Mouse (Mus musculus) urinary bladder, postnatal 36 days (tissue): Measurements from ENCODE around the gene BC003965.

Experiments used
- DNase-seq, 2 experiments: peaks; one replicate each; pipeline ENCODE4 v3.0.0; 2022; ENCODE audit warnings: low spot score in 2 of 2, mixed read lengths in 1 of 2

Gene BC003965

DNA sequence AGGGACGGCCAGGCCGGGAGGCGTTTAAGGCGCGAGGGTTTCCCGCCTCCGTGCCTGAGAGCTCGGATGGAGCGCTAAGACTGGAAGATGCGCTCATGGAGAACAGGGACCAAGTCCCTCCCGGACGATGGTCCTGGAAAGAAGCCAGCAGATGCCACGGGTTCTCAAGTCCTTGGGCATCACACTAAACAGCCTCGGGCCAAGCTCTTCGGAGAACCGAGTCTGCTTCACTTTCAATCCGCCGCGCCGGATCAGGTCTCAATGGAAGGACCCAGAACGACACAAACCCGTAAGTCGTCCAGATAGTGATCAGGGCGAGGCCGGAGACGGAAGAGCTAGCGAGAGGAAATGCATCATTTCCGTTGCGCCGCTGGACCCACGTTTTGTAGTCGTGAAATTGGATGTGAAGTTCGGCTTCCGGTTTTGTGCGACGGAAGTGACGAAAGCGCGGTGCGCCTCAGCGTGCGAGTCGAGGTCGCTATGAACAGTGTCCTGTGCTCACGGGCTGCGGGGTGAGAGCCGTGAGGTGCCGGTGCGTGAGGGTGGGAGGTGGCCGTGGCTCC is at the start of gene BC003965:
TSS of gene BC003965 (plus strand) at position 426 of the 563 bp plus-strand sequence.
- DNase-seq, result peak; percentile 98

DNA sequence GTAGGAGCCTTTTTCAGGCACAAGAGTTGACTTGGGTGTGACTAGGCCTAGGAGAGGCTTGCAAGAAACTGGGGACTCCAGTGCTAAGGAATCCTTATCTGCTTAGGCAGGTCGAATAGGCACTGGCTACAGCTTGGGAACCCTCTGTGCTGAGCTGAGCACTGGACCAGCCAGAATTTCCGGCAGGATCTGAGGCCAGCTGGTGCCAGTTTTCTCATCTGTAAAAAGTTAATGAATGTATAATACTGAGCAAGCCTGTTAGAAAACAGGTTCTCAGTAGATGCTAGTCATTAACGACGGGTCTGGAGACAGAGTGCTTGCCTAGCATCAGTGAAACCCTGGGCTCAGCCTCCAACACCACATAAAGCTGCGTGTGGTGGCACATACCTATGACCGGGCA is 48.7 kb upstream of the BC003965 start:
- DNase-seq, result no peak

DNA sequence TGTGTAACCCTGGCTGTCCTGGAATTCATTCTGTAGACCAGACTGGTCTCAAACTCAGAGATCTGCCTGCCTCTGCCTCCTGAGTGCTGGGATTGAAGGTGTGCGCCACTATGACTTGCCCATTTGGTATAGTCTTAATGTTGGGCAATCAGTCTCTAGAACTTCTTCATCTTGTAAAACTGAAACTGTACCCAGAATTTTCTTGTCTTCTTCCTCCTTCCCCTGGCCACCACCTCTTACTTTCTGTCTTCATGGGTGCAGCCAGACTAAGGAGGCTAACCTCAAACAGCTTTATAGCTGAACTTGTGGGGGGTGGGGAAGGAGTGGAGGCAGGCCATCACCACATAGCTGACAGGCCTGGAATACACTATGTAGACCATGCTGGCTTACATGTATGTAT is 45.6 kb upstream of the BC003965 start:
- DNase-seq, result no peak

DNA sequence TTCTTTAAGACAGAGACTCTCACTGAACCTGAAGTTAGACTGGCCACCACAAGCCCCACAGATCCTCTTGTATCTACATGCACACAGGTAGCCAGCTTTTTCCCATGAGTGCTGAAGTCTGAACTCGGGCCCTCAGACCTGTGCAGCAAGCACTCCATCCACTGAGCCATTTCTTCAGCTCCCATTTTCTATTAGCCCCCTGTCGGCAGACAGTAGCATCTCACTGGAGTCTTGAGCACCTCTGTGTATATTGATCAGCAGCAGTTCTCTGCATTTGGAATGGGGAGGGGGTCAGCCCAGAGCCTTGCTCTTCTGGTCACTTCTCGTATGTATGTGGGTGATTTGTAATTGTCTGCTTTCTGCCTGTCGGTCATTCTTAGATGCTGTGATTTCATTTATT is 44.4 kb upstream of the BC003965 start:
- DNase-seq, result no peak

DNA sequence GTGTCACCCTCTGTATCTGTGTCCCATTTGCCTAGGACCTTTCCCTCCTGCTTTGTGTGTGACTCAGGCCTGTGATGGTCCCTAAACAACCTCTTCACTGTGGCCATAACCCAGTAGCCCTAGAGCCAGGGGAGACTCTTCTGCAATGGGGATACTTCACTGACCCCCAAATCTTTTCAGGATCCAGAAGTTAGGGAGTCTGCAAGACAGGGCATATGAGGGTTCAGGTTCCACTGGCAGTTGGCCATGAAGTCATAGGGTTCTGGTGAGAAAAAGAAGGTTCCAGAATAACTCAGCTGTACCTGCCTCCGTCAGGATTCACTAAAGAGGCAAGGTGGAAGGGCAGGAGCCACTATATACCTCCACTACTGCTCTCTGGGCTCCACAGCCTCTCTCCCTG is 22.2 kb upstream of the BC003965 start, which contains the start of gene Ccdc154:
TSS of gene Ccdc154 (plus strand) at position 301 of the 400 bp plus-strand sequence.
- no peak for DNase-seq

DNA sequence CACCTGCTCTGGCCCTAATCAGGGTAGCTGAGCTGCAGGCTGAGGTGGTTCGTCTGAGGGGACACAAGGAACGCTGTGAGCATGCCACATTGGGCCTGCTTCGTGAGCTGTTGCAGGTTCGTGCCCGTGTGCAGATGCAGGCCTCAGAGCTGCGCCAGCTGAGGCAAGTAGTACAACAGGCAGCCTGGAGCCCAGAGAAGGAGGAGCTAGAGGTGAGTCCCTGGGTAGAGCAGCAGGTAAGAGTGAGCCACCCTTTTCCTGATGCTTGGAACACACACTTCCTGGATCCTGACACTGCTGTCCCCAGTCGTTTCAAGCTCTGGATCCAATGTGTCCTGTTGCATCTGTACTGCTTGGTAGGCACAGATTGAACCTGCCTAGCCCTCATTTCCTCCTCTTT is 21.0 kb upstream of the BC003965 start:
- no peak for DNase-seq

DNA sequence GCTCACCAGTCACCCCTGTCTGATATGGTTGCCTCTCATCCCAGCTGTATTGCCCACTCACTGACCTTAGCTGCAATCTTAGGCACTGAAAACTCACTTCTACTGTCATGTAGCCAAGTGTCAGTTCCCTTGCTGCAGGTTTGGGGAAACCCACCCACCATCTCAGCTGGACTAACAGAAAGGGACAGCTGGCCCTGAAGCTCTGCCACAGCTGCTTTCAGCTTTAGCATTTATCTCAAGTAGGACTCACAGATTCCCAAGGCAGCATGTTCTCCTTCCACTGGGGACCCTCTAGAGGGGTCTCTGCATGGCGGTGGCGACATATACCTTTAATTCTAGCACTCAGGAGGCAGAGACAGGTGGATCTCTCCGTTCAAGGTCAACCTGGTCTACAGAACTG is 19.6 kb upstream of the BC003965 start:
- DNase-seq, result no peak

DNA sequence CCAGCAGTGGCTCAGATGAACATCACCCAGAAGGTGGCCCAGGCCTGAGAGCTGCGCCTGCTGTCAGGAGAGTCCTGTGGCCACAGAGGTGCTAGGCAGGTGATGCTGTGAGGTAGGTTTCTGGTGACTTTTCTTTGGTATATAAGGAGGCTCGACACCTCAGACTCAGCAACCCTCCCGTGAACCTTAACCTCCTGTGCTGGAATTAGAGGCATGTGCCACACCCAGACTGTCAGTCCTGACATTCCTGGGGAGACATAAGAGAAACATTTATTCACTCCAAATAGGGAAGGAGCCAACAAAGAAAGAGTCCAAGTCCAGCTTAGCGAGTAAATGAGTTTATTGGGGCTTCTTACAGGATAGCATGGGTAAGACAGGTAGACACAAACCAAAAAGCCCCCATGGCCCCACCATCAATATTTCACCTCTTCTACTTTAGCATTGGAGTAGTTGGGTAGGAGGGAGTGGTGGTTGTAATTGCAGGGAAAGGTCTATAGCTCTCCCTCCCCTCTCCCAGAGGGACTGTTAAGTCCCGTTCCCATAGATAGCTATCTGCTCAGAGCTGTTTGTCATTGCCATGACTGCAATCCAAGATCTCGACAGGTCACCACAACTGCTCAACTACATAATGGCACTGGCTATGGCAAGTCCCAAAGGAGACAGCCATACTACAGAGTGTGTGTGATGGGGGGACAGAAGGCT is 18.2 kb upstream of the BC003965 start:
- DNase-seq, result no peak

DNA sequence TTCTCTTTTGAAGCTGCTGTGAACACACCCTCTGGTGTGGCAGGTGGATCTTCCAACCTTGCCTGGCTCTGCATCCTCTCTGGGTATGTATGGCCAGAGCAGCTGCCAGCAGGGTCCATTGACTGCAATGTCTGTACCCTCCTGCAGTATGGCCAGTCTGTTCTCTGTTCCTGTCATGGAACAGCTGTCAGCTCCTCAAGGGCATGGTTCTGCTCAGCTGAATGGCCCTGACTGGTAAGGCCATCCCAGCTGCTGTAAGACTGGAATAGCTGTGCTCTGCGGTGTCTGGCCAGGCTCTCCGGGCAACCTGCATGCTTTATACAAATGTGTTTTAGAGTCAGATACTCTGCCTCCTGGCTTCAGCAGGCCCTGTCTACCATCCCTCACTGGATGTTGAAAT is 14.6 kb upstream of the BC003965 start:
- DNase-seq, result no peak

DNA sequence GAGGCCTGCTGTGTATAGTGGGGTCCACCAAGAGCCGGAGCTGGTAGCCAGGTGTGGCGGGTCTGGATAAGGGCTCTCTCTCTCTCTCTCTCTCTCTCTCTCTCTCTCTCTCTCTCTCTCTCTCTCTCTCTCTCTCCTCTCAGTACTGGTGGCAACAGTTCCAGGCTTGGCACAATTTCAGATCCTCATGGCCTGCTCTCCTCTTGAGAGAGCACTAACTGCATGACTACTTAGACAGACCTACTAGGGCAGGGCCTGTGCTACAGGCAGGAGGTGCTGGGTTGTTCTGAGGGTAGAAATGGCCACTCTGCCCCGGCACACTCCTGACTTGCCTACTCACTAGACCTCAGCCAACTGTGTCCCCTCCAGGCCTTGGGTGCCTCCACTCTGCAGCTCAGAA is 11.8 kb upstream of the BC003965 start:
- no peak for DNase-seq

DNA sequence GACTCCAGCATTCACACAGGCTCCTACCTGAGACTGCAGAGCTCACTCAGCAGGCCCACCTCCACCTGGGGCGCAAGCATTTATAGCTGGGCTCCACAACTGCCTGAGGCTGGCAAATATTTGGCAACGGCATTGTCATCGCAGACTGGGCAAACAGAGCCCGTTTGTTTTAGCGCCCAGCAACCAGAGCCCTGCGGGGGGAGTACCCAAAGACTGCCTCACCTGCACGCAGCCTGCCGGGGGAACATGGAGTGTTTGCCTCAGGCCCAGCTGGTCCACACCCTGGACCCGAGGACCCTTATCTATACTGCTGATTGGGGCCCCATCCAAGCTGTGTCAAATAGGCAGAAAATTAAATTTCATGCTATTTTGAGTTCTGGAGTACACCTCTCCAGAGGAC is 8.9 kb upstream of the BC003965 start, which contains the start of gene Gm38655:
TSS of gene Gm38655 (minus strand) at position 61 of the 400 bp plus-strand sequence.
- DNase-seq, result peak; percentile 39 to 66

DNA sequence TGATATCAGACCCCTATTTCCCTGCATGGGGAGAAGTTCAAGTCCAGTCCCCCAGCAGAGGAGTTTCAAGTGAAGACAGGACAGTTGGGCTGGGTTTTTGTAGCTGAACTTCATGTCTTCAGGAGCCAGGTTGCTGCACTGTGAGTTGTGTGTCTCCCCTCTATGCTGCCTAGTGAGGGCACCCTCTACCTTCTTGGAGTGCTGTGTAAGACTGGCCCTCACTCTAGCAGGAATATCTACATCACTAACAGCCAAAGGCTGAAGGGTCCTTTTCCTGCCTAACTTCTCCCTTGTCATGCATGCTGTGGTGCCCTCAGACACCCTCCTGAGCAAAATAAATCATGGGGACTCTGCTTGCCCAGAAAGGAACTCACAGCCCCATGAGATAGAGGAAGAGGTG is 1.1 kb upstream of the BC003965 start:
- no peak for DNase-seq

DNA sequence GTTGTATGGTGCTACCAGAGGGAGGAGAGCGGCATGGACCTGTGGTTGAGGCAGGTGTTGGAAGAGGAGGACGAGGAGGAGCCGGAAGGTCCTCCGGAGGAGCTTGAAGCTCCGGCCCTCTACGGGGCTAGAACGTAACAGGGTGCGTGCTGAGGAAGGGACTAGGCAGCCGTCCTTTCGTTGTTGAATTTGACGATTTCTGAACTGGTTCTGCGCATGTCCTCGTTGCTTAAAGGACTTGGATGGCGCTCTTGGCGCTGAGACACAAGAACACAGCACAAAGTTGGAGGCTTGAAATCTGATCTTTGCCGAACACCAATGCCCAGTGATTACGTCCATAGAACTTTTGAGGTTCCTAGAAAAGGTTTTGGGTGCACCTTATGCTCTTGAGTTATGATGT is 607 bp downstream of the BC003965 start:
- DNase-seq, result no peak

DNA sequence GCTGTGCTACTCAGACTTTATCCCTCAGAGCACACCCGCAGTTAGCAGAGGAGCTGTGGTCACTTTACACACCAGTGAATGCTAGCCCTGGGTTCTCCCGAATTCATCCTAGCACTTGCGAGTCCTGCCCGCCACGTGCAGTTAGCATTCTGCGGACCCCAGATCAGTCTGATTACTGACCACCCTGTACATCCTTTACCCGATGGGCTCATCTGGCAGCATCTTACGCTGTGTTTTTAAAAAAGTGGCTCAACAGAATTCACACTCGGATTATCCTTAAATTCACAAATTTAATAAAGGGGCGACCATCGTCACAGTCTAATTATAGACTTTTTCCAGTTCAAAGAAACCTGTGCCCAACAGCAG is 3.4 kb downstream of the BC003965 start:
- no peak for DNase-seq

DNA sequence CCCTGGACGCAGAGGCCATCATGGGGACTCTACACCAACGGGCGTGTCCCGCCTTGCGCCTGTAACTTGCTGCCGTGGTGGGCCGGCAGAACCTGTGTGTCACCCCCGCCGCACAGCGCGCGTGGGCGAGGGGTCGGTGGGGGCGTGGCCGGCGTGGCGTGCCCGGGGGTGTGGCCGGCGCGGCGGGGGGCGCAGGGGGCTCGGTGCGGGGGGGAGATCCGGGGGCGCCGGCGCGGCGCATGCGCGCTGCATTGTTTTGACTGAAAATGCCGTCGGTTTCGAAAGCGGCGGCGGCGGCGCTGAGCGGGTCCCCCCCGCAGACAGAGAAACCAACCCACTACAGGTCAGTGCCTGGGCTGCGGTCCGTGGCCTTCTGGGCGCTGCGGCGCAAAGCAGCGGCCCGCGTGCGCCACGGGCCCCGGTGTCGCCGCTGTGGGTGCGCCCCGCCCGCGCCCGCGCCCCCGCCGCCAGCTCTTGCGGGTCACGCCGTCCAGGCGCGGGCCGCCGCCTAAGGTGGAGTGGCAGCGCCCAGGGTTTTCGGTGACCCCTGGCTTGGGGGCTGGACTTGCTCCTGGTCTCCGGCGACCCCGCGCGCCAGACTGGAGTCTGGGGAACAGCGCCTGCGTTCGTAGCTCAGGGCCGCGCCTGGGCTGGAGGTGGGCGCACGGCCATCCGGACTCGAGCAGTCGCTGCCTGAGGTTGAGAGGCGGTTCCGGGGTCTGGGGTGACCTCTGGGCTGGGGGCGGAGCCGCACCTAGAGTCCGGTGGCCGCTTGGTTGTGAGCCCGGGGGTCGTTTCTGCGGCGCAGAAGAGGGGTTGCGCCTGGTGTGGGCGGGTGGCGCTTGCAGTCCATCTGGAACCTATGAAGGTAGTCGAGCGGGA is 4.0 kb downstream of the BC003965 start, which contains the start of gene Unkl:
TSS of gene Unkl (plus strand) at position 248 of the 882 bp plus-strand sequence.
- DNase-seq, result peak; percentile 43 to 70

DNA sequence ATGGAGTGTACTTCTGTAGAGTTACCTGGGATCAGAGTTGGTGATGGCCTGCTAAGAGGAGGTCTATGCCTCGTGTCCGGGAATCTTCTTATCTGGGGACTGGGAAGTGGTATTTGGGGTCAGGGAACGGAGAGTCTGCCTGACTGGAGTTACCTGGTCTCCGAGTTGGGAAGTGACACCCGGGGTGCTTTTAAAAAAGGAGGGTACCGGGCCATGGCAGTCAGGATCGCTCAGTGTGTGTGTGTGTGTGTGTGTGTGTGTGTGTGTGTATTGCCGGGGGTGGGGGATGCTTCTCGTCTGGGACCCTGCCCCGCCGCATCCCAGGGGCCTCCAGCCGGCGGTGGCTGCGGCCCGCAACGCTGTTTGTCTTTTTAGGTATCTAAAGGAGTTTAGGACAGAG is 4.7 kb downstream of the BC003965 start:
- no peak for DNase-seq

DNA sequence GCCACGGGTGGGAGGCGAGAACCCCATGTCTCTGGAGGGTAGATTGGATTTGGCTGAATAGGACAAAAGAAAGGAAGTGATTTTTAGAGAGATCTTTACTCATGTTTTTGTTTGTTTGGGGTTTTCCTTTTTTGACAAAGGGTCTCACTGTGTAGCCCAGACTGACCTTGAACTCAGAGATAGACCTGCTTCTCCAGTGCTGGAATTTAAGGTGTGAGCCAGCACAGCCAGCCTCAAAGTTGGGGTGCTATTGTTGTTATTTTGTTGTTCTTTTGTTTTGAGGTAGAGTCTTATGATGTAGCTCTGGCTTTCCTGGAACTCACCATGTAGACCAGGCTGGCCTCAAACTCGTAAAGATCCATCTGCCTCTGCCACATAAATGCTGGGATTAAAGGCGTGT is 18.0 kb downstream of the BC003965 start:
- no peak for DNase-seq

DNA sequence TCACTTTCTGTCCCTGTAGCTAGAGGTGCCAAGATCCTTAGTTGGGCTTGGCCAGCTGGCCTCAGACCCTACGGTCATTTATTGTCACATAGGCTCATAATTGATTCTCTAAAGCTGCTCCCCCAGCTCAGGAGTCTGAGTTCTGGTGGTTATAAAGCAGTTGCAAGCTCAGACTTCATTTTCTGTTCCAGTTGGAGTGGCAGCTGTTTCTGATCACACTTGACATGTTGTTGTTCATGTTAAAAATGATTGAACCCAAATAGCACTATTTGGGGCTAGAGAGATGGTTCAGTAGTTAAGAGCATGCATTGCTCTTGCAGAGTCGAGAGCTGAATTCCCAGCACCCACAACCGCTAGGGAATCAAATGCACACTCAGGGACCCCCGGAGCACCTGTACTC is 25.7 kb downstream of the BC003965 start:
- no peak for DNase-seq

DNA sequence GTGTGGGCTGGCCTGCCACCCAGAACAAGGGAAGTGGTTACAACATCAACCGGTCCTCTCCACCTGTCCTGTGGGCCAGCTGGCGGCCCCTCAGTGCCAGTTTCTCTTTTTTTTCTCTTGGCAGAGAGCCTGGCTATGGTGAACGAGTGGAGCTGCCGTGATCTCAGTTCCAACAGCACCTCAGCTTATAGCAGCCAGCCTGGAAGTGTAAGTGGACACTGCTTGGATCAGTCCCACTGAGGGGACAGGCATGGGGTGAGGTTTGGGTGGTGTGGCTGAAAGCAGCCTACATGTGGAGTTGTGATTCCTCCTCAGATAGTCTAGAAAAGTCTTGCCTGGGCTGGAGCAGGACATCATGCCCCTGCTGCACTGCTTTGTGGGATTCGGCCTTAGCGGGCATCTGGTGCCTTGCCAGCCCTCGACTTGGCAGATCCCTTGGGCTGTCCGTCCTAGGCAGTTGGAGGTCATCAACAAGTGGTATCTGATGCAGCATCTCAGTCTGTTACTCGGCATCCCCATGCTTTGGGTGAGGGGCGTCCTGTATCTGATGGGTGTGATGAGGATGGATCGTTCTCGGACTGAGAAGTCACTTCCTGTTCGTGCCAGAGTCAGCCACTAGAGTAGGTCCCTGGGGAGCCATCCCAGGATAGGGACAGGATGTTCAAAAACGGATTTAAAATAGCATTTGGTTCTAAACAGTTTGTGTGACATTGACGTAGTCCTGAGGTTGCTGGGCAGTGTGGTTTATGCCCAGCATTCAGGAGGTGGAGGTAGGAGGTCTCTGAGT is 26.5 kb downstream of the BC003965 start:
- no peak for DNase-seq

DNA sequence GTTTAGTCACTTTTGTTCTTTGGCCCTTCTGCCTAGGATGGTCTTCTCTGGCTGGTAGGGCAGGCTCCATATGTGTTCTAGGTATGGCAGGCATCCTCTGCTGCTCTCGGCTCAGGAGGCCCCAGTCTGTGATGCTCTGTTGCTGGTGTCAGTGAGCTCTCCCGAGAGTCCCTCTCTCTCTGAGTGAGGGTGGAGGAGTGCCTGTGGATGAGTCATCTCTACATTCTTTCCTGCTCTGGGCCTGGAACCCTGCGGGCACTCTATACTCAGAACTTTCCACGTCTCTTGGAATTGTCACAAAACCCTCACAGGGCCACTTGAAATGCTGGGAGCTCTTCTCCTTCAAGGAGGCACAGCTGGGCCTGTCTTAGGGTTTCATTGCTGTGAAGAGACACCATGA is 27.4 kb downstream of the BC003965 start:
- no peak for DNase-seq

DNA sequence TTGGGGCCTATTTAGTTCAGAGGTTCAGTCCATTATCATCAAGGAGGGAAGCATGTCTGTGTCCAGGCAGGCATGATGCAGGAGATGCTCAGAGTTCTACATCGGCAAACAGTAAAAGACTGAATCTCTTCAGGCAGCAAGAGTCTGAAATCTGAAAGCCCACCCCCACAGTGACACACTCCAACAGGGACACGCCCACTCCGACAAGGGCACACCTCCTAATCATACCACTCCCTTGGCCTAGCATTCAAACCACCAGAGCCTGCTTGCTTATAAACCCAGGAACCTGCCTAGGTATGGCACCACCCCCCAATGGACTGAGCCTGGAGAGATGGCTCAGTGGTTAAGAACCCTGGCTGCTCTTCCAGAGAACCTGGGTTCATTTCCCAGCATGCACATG is 31.1 kb downstream of the BC003965 start:
- DNase-seq, result no peak

DNA sequence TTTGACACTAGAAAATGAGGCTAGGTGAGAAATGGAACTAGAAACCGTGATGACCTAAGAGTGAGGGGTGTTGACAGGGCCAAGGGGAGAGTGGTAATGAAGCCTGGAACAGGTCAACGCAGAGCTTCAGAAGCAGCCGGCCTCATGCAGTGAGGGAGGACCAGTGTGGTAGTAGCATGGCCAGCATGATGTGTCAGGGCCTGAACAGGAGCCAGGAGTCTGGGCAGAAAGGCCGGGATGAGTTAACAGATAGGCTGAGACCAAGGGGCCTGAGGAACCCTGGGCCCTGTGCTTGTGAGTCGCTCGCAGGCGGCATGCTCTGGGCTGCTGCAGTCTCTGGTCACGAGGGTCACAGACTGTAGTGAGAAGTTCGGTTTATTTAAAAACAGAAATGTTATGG is 34.6 kb downstream of the BC003965 start:
- no peak for DNase-seq
